Mouse (Mus musculus) hindbrain, postnatal 0 days (tissue): ENCODE measurements at regions not wholly inside any gene's neighbourhood (a gene's known extent, or its start where the extent isn't known, plus 50 kb on each side); places are given as distances from the start of the nearest gene placed in this dataset.
A peak's percentile ranks its signal among the peaks of the same experiment; 100 is the strongest.

Experiments
- ATAC-seq: fragments of 200-750 bp; cut with Nextera tagmentation; 2 replicates; pipeline ENCODE4 v1.8.0; 2017; ENCODE audit warnings: mild to moderate bottlenecking, moderate TSS enrichment, moderate library complexity
- DNase-seq: peaks from one replicate; pipeline ENCODE4 v3.0.0-alpha.2; 2015; ENCODE audit warnings: low spot score
- H3K27ac ChIP-seq: fragments of 300-500 bp; sonication (generic); 2 replicates; pipeline ENCODE4 v1.5.1; 2014; ENCODE audit warnings: mild to moderate bottlenecking
- H3K27me3 ChIP-seq: fragments of 300-500 bp; sonication (generic); 2 replicates; pipeline ENCODE4 v1.6.1; 2014; ENCODE audit warnings: low read length, mixed read lengths; ENCODE audit not compliant: insufficient read depth
- H3K36me3 ChIP-seq: fragments of 300-500 bp; sonication (generic); 2 replicates; pipeline ENCODE4 v1.6.1; 2014; ENCODE audit warnings: low read length, mixed read lengths; ENCODE audit not compliant: insufficient read depth
- H3K4me1 ChIP-seq: fragments of 300-500 bp; sonication (generic); 2 replicates; pipeline ENCODE4 v1.6.1; 2014; ENCODE audit warnings: antibody characterized with exemption, low read length, mixed read lengths; ENCODE audit not compliant: insufficient read depth
- H3K4me2 ChIP-seq: fragments of 300-500 bp; sonication (generic); 2 replicates; pipeline ENCODE4 v1.6.1; 2014; ENCODE audit warnings: low read depth, mild to moderate bottlenecking, low read length, moderate library complexity, mixed read lengths
- H3K4me3 ChIP-seq: fragments of 300-500 bp; sonication (generic); 2 replicates; pipeline ENCODE4 v1.5.1; 2014; ENCODE audit warnings: low read length
- H3K9ac ChIP-seq: fragments of 300-500 bp; sonication (generic); replicated peaks from 2 replicates; pipeline ENCODE4 v1.6.1; 2014; ENCODE audit warnings: mild to moderate bottlenecking, low read length, moderate library complexity, mixed read lengths
- H3K9me3 ChIP-seq: fragments of 300-500 bp; sonication (generic); 2 replicates; pipeline ENCODE4 v1.6.1; 2016; ENCODE audit warnings: low read length, mixed read lengths
- CTCF ChIP-seq: IDR thresholded peaks from 2 replicates; pipeline ENCODE4 v1.5.1; 2016; ENCODE audit warnings: antibody characterized with exemption, control low read depth, low read depth
- WGBS: fragments of 180-500 bp; shearing (Covaris S2); extraction: QIAGEN DNeasy Blood & Tissue Kit; methylation state at CpG from one replicate; pipeline ENCODE4 v1.1.7; 2014; 5-methylcytosine and 5-hydroxymethylcytosine counted together

- no peak overlapping the region for H3K27ac ChIP-seq
- H3K9ac ChIP-seq: no peak overlapping the region
- H3K4me3 ChIP-seq: no peak overlapping the region
- H3K4me2 ChIP-seq: no peak overlapping the region
- WGBS: 68% methylated on average over 2 of the region's 2 CpGs
- no peak for TF ChIP-seq CTCF
- H3K4me1 ChIP-seq: no peaks in the 10 kb centered on the region
- no peaks in the 10 kb centered on the region for H3K9me3 ChIP-seq
- no peak for DNase-seq
- ATAC-seq: peak; percentile 7; the same call in 1 of the 2 replicates
- H3K27me3 ChIP-seq: no peaks in the 10 kb centered on the region
- no peaks in the 10 kb centered on the region for H3K36me3 ChIP-seq
Measured at GRCm38 (mm10) chr3:84376510-84376909, 69.8 kb upstream of the Trim2 start.

- Histone ChIP-seq H3K4me2 (no peak overlapping the region), H3K27ac (no peak overlapping the region), H3K4me3 (no peak overlapping the region), H3K27me3 (no peaks in the 10 kb centered on the region), H3K9ac (no peak overlapping the region), H3K9me3 (no peaks in the 10 kb centered on the region), H3K4me1 (no peaks in the 10 kb centered on the region), H3K36me3 (no peaks in the 10 kb centered on the region)
- WGBS: 64% methylated on average over 4 of the region's 4 CpGs
- TF ChIP-seq CTCF: no peak
- DNase-seq (no peak), ATAC-seq (no peak)
Measured at GRCm38 (mm10) chr3:84375832-84376231, 69.2 kb upstream of the Trim2 start.

DNA sequence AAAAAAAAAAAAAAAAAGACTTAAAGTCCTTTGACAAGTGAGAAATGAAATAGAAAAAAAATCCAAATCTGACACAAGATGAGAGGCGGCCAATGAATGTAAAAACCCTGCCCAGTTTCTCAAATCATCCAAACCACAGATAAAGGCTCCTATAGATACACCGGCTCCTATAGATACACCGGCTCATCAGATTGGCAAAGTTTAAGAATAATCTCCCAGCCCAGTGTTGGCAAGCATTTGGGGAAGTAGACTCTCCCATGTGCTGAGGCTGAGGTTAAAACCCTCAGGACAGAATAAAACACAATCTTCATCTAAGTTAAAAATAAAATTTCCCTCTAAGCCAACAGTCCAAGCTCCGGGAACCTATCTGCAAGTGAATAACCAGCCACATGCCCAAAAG lies 65.2 kb upstream of the Trim2 start:
- 96% methylated on average over 4 of the region's 4 CpGs for WGBS
- Histone ChIP-seq H3K27ac (no peak overlapping the region), H3K9me3 (no peaks in the 10 kb centered on the region), H3K4me2 (no peak overlapping the region), H3K4me3 (no peak overlapping the region), H3K36me3 (no peaks in the 10 kb centered on the region), H3K27me3 (no peaks in the 10 kb centered on the region), H3K9ac (no peak overlapping the region), H3K4me1 (no peaks in the 10 kb centered on the region)
- ATAC-seq (no peak), DNase-seq (no peak)
- TF ChIP-seq CTCF: no peak

- ATAC-seq (no peak), DNase-seq (no peak)
- no peak overlapping the region for H3K27ac ChIP-seq
- no peak overlapping the region for H3K9ac ChIP-seq
- no peak for TF ChIP-seq CTCF
- H3K4me2 ChIP-seq: no peak overlapping the region
- no peak overlapping the region for H3K4me3 ChIP-seq
- no peaks in the 10 kb centered on the region for H3K4me1 ChIP-seq
- 91% methylated on average over 6 of the region's 6 CpGs for WGBS
- H3K9me3 ChIP-seq: no peaks in the 10 kb centered on the region
- H3K36me3 ChIP-seq: no peaks in the 10 kb centered on the region
- no peaks in the 10 kb centered on the region for H3K27me3 ChIP-seq
Measured at GRCm38 (mm10) chr3:84367145-84367740, 60.6 kb upstream of the Trim2 start.

- Histone ChIP-seq H3K4me3 (no peak overlapping the region), H3K4me1 (no peaks in the 10 kb centered on the region), H3K4me2 (no peak overlapping the region), H3K9ac (no peak overlapping the region), H3K27me3 (no peaks in the 10 kb centered on the region), H3K9me3 (no peaks in the 10 kb centered on the region), H3K27ac (no peak overlapping the region), H3K36me3 (no peaks in the 10 kb centered on the region)
- DNase-seq (no peak), ATAC-seq (no peak)
- no peak for TF ChIP-seq CTCF
- WGBS: 90% methylated on average over 2 of the region's 2 CpGs
Measured at GRCm38 (mm10) chr3:84358672-84359071, 52.0 kb upstream of the Trim2 start.

DNA sequence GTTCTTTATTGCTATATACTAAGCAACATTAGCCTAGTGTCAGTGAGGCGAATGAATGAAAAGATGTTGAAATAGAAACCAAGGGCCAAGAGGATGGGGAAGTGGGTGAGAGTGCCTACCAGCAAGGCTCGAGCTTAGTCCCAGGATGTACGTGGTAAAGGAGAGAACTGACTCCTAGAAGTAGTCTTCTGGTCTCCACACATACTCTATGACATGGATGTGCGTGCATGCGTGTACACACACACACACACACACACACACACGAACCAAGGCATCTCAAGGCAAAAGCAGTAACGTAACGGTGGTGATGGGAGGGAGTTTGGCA lies 50.0 kb upstream of the Trim2 start:
- whole genome bisulfite sequencing: 93% methylated on average over 8 of the region's 8 CpGs
- Histone ChIP-seq H3K4me3 (no peak overlapping the region), H3K27ac (no peak overlapping the region), H3K36me3 (no peaks in the 10 kb centered on the region), H3K9ac (no peak overlapping the region), H3K4me1 (no peaks in the 10 kb centered on the region), H3K9me3 (no peaks in the 10 kb centered on the region), H3K27me3 (no peaks in the 10 kb centered on the region), H3K4me2 (no peak overlapping the region)
- DNase-seq (no peak), ATAC-seq (no peak)
- no peak for TF ChIP-seq CTCF
